Mouse (Mus musculus) CH12.LX (cell line): Measurements from ENCODE around the gene Tmem186. TPM values are rescaled to one million over a fixed set of nuclear protein-coding genes. Genes with fewer than 3 reads are reported as not detected.

ENCODE experiments used
- DNase-seq: peaks from one replicate; pipeline ENCODE4 v3.0.0-alpha.2; 2013; ENCODE audit errors: extremely low read depth
- H3K27ac ChIP-seq: 2 replicates; pipeline ENCODE4 v1.5.1; 2012; ENCODE audit warnings: low read depth, mild to moderate bottlenecking, control low read depth, moderate library complexity; ENCODE audit not compliant: insufficient read depth
- H3K27me3 ChIP-seq: replicated peaks from 2 replicates; pipeline ENCODE3; 2012; ENCODE audit warnings: inconsistent platforms
- H3K36me3 ChIP-seq, 2 experiments: replicated peaks in 1 of 2; 2 replicates each; pipeline versions ENCODE3 to v1.6.1; 2012; ENCODE audit warnings: inconsistent platforms in 1 of 2, low read length in 1 of 2, mild to moderate bottlenecking in 1 of 2, mixed read lengths in 1 of 2, moderate library complexity in 1 of 2; ENCODE audit not compliant: control insufficient read depth in 1 of 2, insufficient read depth in 1 of 2
- H3K4me1 ChIP-seq, 2 experiments: 2 replicates each; pipeline ENCODE4 v1.6.1; 2012; ENCODE audit warnings: inconsistent platforms in 1 of 2, moderate library complexity in 1 of 2; ENCODE audit not compliant: insufficient read depth in 2 of 2, control insufficient read depth in 1 of 2
- H3K4me2 ChIP-seq: 2 replicates; pipeline ENCODE4 v1.6.1; 2012; ENCODE audit warnings: low read depth, mild to moderate bottlenecking, control low read depth; ENCODE audit not compliant: poor library complexity, insufficient read depth, severe bottlenecking
- H3K4me3 ChIP-seq, 3 experiments: fragments of 150-350 bp in 1 of 3; sonication (generic) in 1 of 3; replicated peaks in 1 of 3; 2 replicates each; pipeline versions ENCODE3 to v1.5.1; 2011 to 2012; ENCODE audit warnings: low read depth in 2 of 3, low read length in 2 of 3, mild to moderate bottlenecking in 2 of 3, moderate library complexity in 2 of 3, control low read depth in 1 of 3, improper control_type of control experiment in 1 of 3, inconsistent platforms in 1 of 3, mixed read lengths in 1 of 3; ENCODE audit not compliant: poor library complexity in 1 of 3
- H3K79me2 ChIP-seq: replicated peaks from 2 replicates; pipeline ENCODE4 v1.6.1; 2012; ENCODE audit warnings: mild to moderate bottlenecking, moderate library complexity; ENCODE audit not compliant: control insufficient read depth, poor library complexity, insufficient read depth, severe bottlenecking; ENCODE audit errors: extremely low read depth
- H3K9ac ChIP-seq: 2 replicates; pipeline ENCODE4 v1.6.1; 2012; ENCODE audit warnings: low read depth, mild to moderate bottlenecking, control low read depth, moderate library complexity; ENCODE audit not compliant: insufficient read depth
- H3K9me3 ChIP-seq: replicated peaks from 2 replicates; pipeline ENCODE3; 2012; ENCODE audit warnings: low read length, inconsistent platforms, mixed read lengths
- CHD1 ChIP-seq: IDR thresholded peaks from 2 replicates; pipeline ENCODE4 v1.6.1; 2012; ENCODE audit warnings: low read depth, low read length, improper control_type of control experiment, inconsistent platforms
- CHD2 ChIP-seq: IDR thresholded peaks from 2 replicates; pipeline ENCODE4 v1.6.1; 2011; ENCODE audit warnings: low read length, improper control_type of control experiment
- E2F4 ChIP-seq: IDR thresholded peaks from 2 replicates; pipeline ENCODE4 v1.6.1; 2011; ENCODE audit warnings: low read depth, low read length, improper control_type of control experiment; ENCODE audit not compliant: insufficient replicate concordance
- ELF1 ChIP-seq: IDR thresholded peaks from 2 replicates; pipeline ENCODE4 v1.6.1; 2014; ENCODE audit warnings: low read depth, mild to moderate bottlenecking, inconsistent platforms, low read length, improper control_type of control experiment
- EP300 ChIP-seq: IDR thresholded peaks from 2 replicates; pipeline ENCODE4 v1.6.1; 2011; ENCODE audit warnings: low read length, improper control_type of control experiment
- ETS1 ChIP-seq: conservative IDR thresholded peaks from 2 replicates; pipeline ENCODE4 v1.6.1; 2012; ENCODE audit warnings: low read depth, mild to moderate bottlenecking, inconsistent platforms, low read length, improper control_type of control experiment, moderate library complexity
- HCFC1 ChIP-seq: IDR thresholded peaks from 2 replicates; pipeline ENCODE4 v1.6.1; 2012; ENCODE audit warnings: low read depth, mild to moderate bottlenecking, inconsistent platforms, low read length, improper control_type of control experiment
- IRF4 ChIP-seq: IDR thresholded peaks from 2 replicates; pipeline ENCODE4 v1.6.1; 2014; ENCODE audit warnings: low read depth, mild to moderate bottlenecking, inconsistent platforms, low read length, improper control_type of control experiment
- JUN ChIP-seq: IDR thresholded peaks from 2 replicates; pipeline ENCODE4 v1.6.1; 2011; ENCODE audit warnings: low read depth, mild to moderate bottlenecking, low read length, improper control_type of control experiment, moderate library complexity; ENCODE audit not compliant: insufficient read depth
- KAT2A ChIP-seq: IDR thresholded peaks from 2 replicates; pipeline ENCODE4 v1.6.1; 2012; ENCODE audit warnings: low read length, improper control_type of control experiment, inconsistent platforms; ENCODE audit not compliant: insufficient replicate concordance
- MAFK ChIP-seq: IDR thresholded peaks from 2 replicates; pipeline ENCODE4 v1.6.1; 2011; ENCODE audit warnings: low read length, improper control_type of control experiment; ENCODE audit not compliant: insufficient replicate concordance
- MAZ ChIP-seq: IDR thresholded peaks from 2 replicates; pipeline ENCODE4 v1.6.1; 2012; ENCODE audit warnings: low read depth, mild to moderate bottlenecking, inconsistent platforms, low read length, improper control_type of control experiment, moderate library complexity
- MEF2A ChIP-seq: IDR thresholded peaks from 2 replicates; pipeline ENCODE4 v1.6.1; 2014; ENCODE audit warnings: low read depth, mild to moderate bottlenecking, inconsistent platforms, low read length, improper control_type of control experiment, borderline replicate concordance
- MXI1 ChIP-seq: IDR thresholded peaks from 2 replicates; pipeline ENCODE4 v1.6.1; 2011; ENCODE audit warnings: mild to moderate bottlenecking, low read depth, low read length, improper control_type of control experiment
- MYC ChIP-seq: IDR thresholded peaks from 2 replicates; pipeline ENCODE4 v1.6.1; 2011; ENCODE audit warnings: low read depth, mild to moderate bottlenecking, improper control_type of control experiment, low read length
- NELFE ChIP-seq: IDR thresholded peaks from 2 replicates; pipeline ENCODE4 v1.6.1; 2011; ENCODE audit warnings: low read depth, low read length, improper control_type of control experiment
- POLR2A ChIP-seq: IDR thresholded peaks from 2 replicates; pipeline ENCODE4 v1.6.1; 2011; ENCODE audit warnings: low read depth, mild to moderate bottlenecking, improper control_type of control experiment, low read length
- POLR2AphosphoS2 ChIP-seq: IDR thresholded peaks from 2 replicates; pipeline ENCODE4 v1.6.1; 2011; ENCODE audit warnings: low read depth, low read length, improper control_type of control experiment
- RAD21 ChIP-seq: IDR thresholded peaks from 2 replicates; pipeline ENCODE4 v1.6.1; 2011; ENCODE audit warnings: low read depth, mild to moderate bottlenecking, low read length, improper control_type of control experiment, moderate library complexity
- RCOR1 ChIP-seq: conservative IDR thresholded peaks from 2 replicates; pipeline ENCODE4 v1.6.1; 2012; ENCODE audit warnings: low read depth, mild to moderate bottlenecking, inconsistent platforms, low read length, improper control_type of control experiment
- SIN3A ChIP-seq: IDR thresholded peaks from 2 replicates; pipeline ENCODE4 v1.6.1; 2012; ENCODE audit warnings: low read length, improper control_type of control experiment, inconsistent platforms
- SMC3 ChIP-seq: IDR thresholded peaks from 2 replicates; pipeline ENCODE4 v1.6.1; 2011; ENCODE audit warnings: low read depth, low read length, improper control_type of control experiment
- TBP ChIP-seq: conservative IDR thresholded peaks from 2 replicates; pipeline ENCODE4 v1.6.1; 2011; ENCODE audit warnings: low read depth, low read length, improper control_type of control experiment
- TCF12 ChIP-seq: IDR thresholded peaks from 2 replicates; pipeline ENCODE4 v1.6.1; 2014; ENCODE audit warnings: low read depth, mild to moderate bottlenecking, inconsistent platforms, low read length, improper control_type of control experiment
- UBTF ChIP-seq: IDR thresholded peaks from 2 replicates; pipeline ENCODE4 v1.6.1; 2012; ENCODE audit warnings: low read depth, mild to moderate bottlenecking, inconsistent platforms, low read length, improper control_type of control experiment, moderate library complexity
- USF1 ChIP-seq: IDR thresholded peaks from 2 replicates; pipeline ENCODE4 v1.6.1; 2014; ENCODE audit warnings: low read depth, mild to moderate bottlenecking, inconsistent platforms, low read length, improper control_type of control experiment
- USF2 ChIP-seq: conservative IDR thresholded peaks from 2 replicates; pipeline ENCODE4 v1.6.1; 2011; ENCODE audit warnings: low read depth, low read length, improper control_type of control experiment
- ZC3H11A ChIP-seq: IDR thresholded peaks from 2 replicates; pipeline ENCODE4 v1.6.1; 2012; ENCODE audit warnings: low read depth, mild to moderate bottlenecking, inconsistent platforms, low read length, improper control_type of control experiment
- ZKSCAN1 ChIP-seq: IDR thresholded peaks from 2 replicates; pipeline ENCODE4 v1.6.1; 2012; ENCODE audit warnings: low read depth, inconsistent platforms, low read length, improper control_type of control experiment, borderline replicate concordance
- ZMIZ1 ChIP-seq: IDR thresholded peaks from 2 replicates; pipeline ENCODE4 v1.6.1; 2012; ENCODE audit warnings: low read depth, mild to moderate bottlenecking, inconsistent platforms, low read length, improper control_type of control experiment
- ZNF384 ChIP-seq: IDR thresholded peaks from 2 replicates; pipeline ENCODE4 v1.6.1; 2012; ENCODE audit warnings: low read depth, low read length, improper control_type of control experiment, inconsistent platforms
- dilution Hi-C: fragments of 300-500 bp; cut with MboI; formaldehyde crosslinking; loops from 2 replicates; pipeline ENCODE4 v1.14.3; 2020; ENCODE audit warnings: low sequenced_read_pairs; ENCODE audit not compliant: extremely low pct_unique_long_range_greater_than_20kb, extremely low pct_ligation_motif_present
- in situ Hi-C: fragments of 300-500 bp; cut with MboI; formaldehyde crosslinking; loops from 3 replicates; pipeline ENCODE4 v1.14.3; 2019; ENCODE audit warnings: low sequenced_read_pairs, low pct_ligation_motif_present, low pct_unique_long_range_greater_than_20kb, mixed read lengths
- polyA plus RNA-seq: library from polyadenylated mRNA; unstranded; fragments of >175 nt; gene quantifications from 2 replicates; pipeline ENCODE4 v1.2.1, GENCODE M21; 2012; ENCODE audit warnings: low read depth; ENCODE audit not compliant: insufficient read length
- total RNA-seq, 2 experiments: library from RNA; depleted of rRNA; stranded (reverse); fragments of 300-350 nt in 1 of 2; fragments of >200 nt in 1 of 2; gene quantifications; 2 replicates each; pipeline ENCODE4 v1.2.3; 2012 to 2014

Gene Tmem186
- total and polyA plus RNA-seq, 3 experiments: 19.7 to 22.2 (median 21.9) TPM

DNA sequence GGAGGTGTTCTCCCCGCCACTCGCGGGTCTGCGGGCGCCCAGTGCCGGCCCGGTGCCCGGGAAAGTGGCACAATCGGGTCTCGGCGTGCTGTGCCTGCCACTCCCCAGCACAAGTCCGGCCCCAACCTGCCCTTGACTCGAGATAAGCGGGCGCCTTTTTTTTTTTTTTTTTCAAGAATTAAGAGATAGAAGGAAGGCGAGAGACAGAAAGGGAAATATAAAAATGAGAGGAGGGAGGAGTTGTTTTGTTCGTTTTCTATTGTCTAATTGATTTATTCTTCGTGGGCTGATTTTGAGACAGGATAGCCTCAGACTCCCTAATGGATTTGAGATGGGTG is 34.8 kb upstream of the Tmem186 start:
- Histone ChIP-seq H3K27ac (no peak overlapping the region), H3K4me2 (peak overlapping the region; percentile 93), H3K36me3 (peaks cover 4 to 23% of the 10 kb centered on the region in 2 experiments), H3K27me3 (peaks cover 15% of the 10 kb centered on the region), H3K4me3 (peak overlapping the region; percentile 15 to 60 (median 44)), H3K4me1 (peaks cover 23 to 65% of the 10 kb centered on the region in 2 experiments), H3K79me2 (no peaks in the 10 kb centered on the region), H3K9ac (0 out of 2 replicates have a peak overlapping the region, but pooled peaks have one; percentile 31), H3K9me3 (no peaks in the 10 kb centered on the region)
- TF ChIP-seq ETS1 (no peak), TCF12 (no peak), JUN (no peak), KAT2A (no peak), MAZ (peak; percentile 13; the same call in 1 of the 2 replicates), SMC3 (no peak), RAD21 (no peak), USF2 (no peak), POLR2AphosphoS2 (no peak), USF1 (no peak), CHD1 (0 out of 2 replicates have a peak, but pooled peaks have one; percentile 35), ZMIZ1 (no peak), TBP (no peak), ZC3H11A (no peak), MAFK (no peak), RCOR1 (no peak), EP300 (no peak), POLR2A (no peak), NELFE (no peak), MYC (no peak), UBTF (no peak), ZKSCAN1 (no peak), HCFC1 (no peak), MEF2A (no peak), ELF1 (0 out of 2 replicates have a peak, but pooled peaks have one; percentile 4), SIN3A (no peak), IRF4 (no peak), ZNF384 (peak; percentile 85), MXI1 (no peak), E2F4 (no peak), CHD2 (no peak)
- in situ Hi-C loops: loop anchor here (5.0 kb wide), 1 partner anchor 260 kb away; no protein-coding TSS in a partner anchor
- DNase-seq: no peak
- dilution Hi-C loops: no loop called here
